Mouse (Mus musculus): ENCODE measurements at regions not wholly inside any gene's neighbourhood (a gene's known extent, or its start where the extent isn't known, plus 50 kb on each side); places are given as distances from the start of the nearest gene placed in this dataset.

- Histone ChIP-seq H3K27me3 (ENCODE audit: control insufficient read depth in 1 of 2, insufficient read depth in 2 of 2, low read length in 2 of 2) (peaks cover 0 to 2% of the 10 kb centered on the region in 2 experiments; a peak in 1 of 4 replicates), H3K4me1 (ENCODE audit: control insufficient read depth in 1 of 2, insufficient read depth in 2 of 2, low read length in 2 of 2) (no peaks in the 10 kb centered on the region), H3K27ac (ENCODE audit: control insufficient read depth, low read depth, low read length) (no peak overlapping the region), H3K9ac (ENCODE audit: control insufficient read depth, low read depth, low read length, poor library complexity, severe bottlenecking) (no peak overlapping the region), H3K9me3 (replicated peaks; ENCODE audit: insufficient read depth, low read length) (no peaks in the 10 kb centered on the region), H3K79me2 (ENCODE audit: control insufficient read depth, insufficient read depth, low read length, poor library complexity) (no peaks in the 10 kb centered on the region), H3K36me3 (ENCODE audit: control insufficient read depth in 1 of 2, insufficient read depth in 2 of 2, low read length in 2 of 2) (no peaks in the 10 kb centered on the region), H3K4me3 (ENCODE audit: control insufficient read depth in 1 of 2, insufficient read depth in 1 of 2, low read depth in 2 of 2, low read length in 2 of 2) (no peak overlapping the region)
- DNase-seq (ENCODE audit: low read depth, low spot score): no peak
- no peak for TF ChIP-seq ZMIZ1 (IDR thresholded peaks at IDR 0.05; ENCODE audit: low read depth, low read length)
- no peak for TF ChIP-seq NRF1 (IDR thresholded peaks at IDR 0.05; ENCODE audit: insufficient read depth, low read depth, low read length, poor library complexity, severe bottlenecking)
- no peak for TF ChIP-seq EP300 (IDR thresholded peaks at IDR 0.05; ENCODE audit: low read depth in 1 of 2, low read length in 2 of 2)
- no peak for TF ChIP-seq TCF12 (IDR thresholded peaks at IDR 0.05; ENCODE audit: low read depth, low read length)
- no peak for TF ChIP-seq TBP (IDR thresholded peaks at IDR 0.05; ENCODE audit: low read depth, low read length)
- TF ChIP-seq ZKSCAN1 (IDR thresholded peaks at IDR 0.05; ENCODE audit: low read depth, low read length): no peak
- TF ChIP-seq MYB (IDR thresholded peaks at IDR 0.05; ENCODE audit: low read depth, low read length): no peak
- TF ChIP-seq SIN3A (IDR thresholded peaks at IDR 0.05; ENCODE audit: low read length): no peak
- TF ChIP-seq CTCF (IDR thresholded peaks at IDR 0.05 in 2 of 3, conservative IDR thresholded peaks at IDR 0.05 in 1 of 3; ENCODE audit: control insufficient read depth in 1 of 3, insufficient read depth in 1 of 3, low read depth in 2 of 3, low read length in 3 of 3, poor library complexity in 1 of 3, severe bottlenecking in 1 of 3): no peak
- no peak for TF ChIP-seq CHD2 (IDR thresholded peaks at IDR 0.05; ENCODE audit: low read length)
- TF ChIP-seq POLR2AphosphoS2 (IDR thresholded peaks at IDR 0.05; ENCODE audit: low read length): no peak
- TF ChIP-seq MXI1 (IDR thresholded peaks at IDR 0.05; ENCODE audit: low read depth, low read length): no peak
- no peak for TF ChIP-seq BHLHE40 (IDR thresholded peaks at IDR 0.05; ENCODE audit: borderline replicate concordance, low read depth, low read length)
- TF ChIP-seq SMC3 (IDR thresholded peaks at IDR 0.05; ENCODE audit: low read depth, low read length): no peak
- TF ChIP-seq MAZ (IDR thresholded peaks at IDR 0.05; ENCODE audit: low read depth, low read length): no peak
- TF ChIP-seq GABPA (IDR thresholded peaks at IDR 0.05; ENCODE audit: low read depth, low read length): no peak
- no peak for TF ChIP-seq POLR2AphosphoS5 (IDR thresholded peaks at IDR 0.05; ENCODE audit: borderline replicate concordance, low read depth, low read length)
- TF ChIP-seq RAD21 (IDR thresholded peaks at IDR 0.05; ENCODE audit: low read depth, low read length): no peak
- TF ChIP-seq ELF1 (IDR thresholded peaks at IDR 0.05; ENCODE audit: low read depth, low read length): no peak
- TF ChIP-seq E2F4 (IDR thresholded peaks at IDR 0.05; ENCODE audit: borderline replicate concordance, low read depth, low read length): no peak
Observed at GRCm38 (mm10) chr2:74994998-74995397, 169.4 kb downstream of the Mtx2 start.

- no peaks in the 10 kb centered on the region for H3K4me1 ChIP-seq (ENCODE audit: control insufficient read depth in 1 of 2, insufficient read depth in 2 of 2, low read length in 2 of 2)
- no peak overlapping the region for H3K9ac ChIP-seq (ENCODE audit: control insufficient read depth, low read depth, low read length, poor library complexity, severe bottlenecking)
- H3K4me3 ChIP-seq (ENCODE audit: control insufficient read depth in 1 of 2, insufficient read depth in 1 of 2, low read depth in 2 of 2, low read length in 2 of 2): no peak overlapping the region
- H3K36me3 ChIP-seq (ENCODE audit: control insufficient read depth in 1 of 2, insufficient read depth in 2 of 2, low read length in 2 of 2): no peaks in the 10 kb centered on the region
- H3K27ac ChIP-seq (ENCODE audit: control insufficient read depth, low read depth, low read length): no peak overlapping the region
- H3K79me2 ChIP-seq (ENCODE audit: control insufficient read depth, insufficient read depth, low read length, poor library complexity): no peaks in the 10 kb centered on the region
- no peaks in the 10 kb centered on the region for H3K9me3 ChIP-seq (replicated peaks; ENCODE audit: insufficient read depth, low read length)
- TF ChIP-seq CTCF (IDR thresholded peaks at IDR 0.05 in 2 of 3, conservative IDR thresholded peaks at IDR 0.05 in 1 of 3; ENCODE audit: control insufficient read depth in 1 of 3, insufficient read depth in 1 of 3, low read depth in 2 of 3, low read length in 3 of 3, poor library complexity in 1 of 3, severe bottlenecking in 1 of 3) (no peak), MAZ (IDR thresholded peaks at IDR 0.05; ENCODE audit: low read depth, low read length) (no peak), CHD2 (IDR thresholded peaks at IDR 0.05; ENCODE audit: low read length) (no peak), ZNF384 (IDR thresholded peaks at IDR 0.05; ENCODE audit: low read depth, low read length) (no peak), MYB (IDR thresholded peaks at IDR 0.05; ENCODE audit: low read depth, low read length) (no peak), ETS1 (IDR thresholded peaks at IDR 0.05; ENCODE audit: low read depth, low read length) (no peak), CHD1 (IDR thresholded peaks at IDR 0.05; ENCODE audit: low read depth, low read length) (no peak)
- peaks cover 0 to 2% of the 10 kb centered on the region in 2 experiments; a peak in 1 of 4 replicates for H3K27me3 ChIP-seq (ENCODE audit: control insufficient read depth in 1 of 2, insufficient read depth in 2 of 2, low read length in 2 of 2)
- DNase-seq (ENCODE audit: low read depth, low spot score): no peak
Observed at GRCm38 (mm10) chr2:74997736-74998135, 172.1 kb downstream of the Mtx2 start.

Measured in MEL (cell line).